Mouse (Mus musculus): ENCODE data around the gene Cdkl4. TPM values are rescaled to one million over a fixed set of nuclear protein-coding genes. Genes with fewer than 3 reads are reported as not detected.

Cdkl4 gene
- total and polyA plus RNA-seq, 2 experiments from 2014 or later = 0.05 TPM; not detected in 1

DNA sequence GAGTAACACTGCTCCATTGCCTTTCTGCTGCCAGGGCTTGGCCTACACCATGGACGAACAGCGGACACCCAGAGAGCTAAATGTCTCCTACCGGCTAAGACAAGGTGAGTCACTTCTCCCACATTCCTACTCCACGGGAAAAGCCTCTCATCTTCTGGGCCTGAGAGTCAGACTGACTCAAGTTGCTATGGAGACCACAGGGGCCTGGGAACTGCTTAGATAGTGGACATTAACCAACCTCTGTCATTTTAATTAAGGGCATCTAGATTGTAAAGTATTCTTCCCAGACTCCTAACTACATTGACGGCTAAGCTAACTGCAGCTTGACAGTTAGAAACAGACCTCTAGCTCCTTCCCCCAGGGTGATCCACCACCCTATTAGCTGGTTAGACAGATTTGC lies 14.8 kb downstream of the Cdkl4 start:
- H3K27ac ChIP-seq (ENCODE audit: low read depth) = no peak overlapping the region
- H3K4me2 ChIP-seq (ENCODE audit: low read depth, low read length) = no peak overlapping the region
- H3K4me3 ChIP-seq (ENCODE audit: low read depth, low read length) = no peak overlapping the region
- H3K4me1 ChIP-seq (ENCODE audit: control insufficient read depth, insufficient read depth) = no peaks in the 10 kb centered on the region
- H3K36me3 ChIP-seq (replicated peaks; ENCODE audit: control insufficient read depth, insufficient read depth, low read length) = no peaks in the 10 kb centered on the region
- no peak overlapping the region for H3K9ac ChIP-seq (replicated peaks; ENCODE audit: low read depth, low read length)
- WGBS = 52% methylated on average over 5 of the region's 5 CpGs
- DNase-seq (ENCODE audit: low spot score) (no peak), ATAC-seq (ENCODE audit: insufficient read depth, low read depth) (no peak)
- TF ChIP-seq EP300 (IDR thresholded peaks at IDR 0.05; ENCODE audit: low read depth) (no peak), CTCF (IDR thresholded peaks at IDR 0.05; ENCODE audit: low read depth) (no peak)
- H3K27me3 ChIP-seq (ENCODE audit: control insufficient read depth, insufficient read depth, low read length) = no peaks in the 10 kb centered on the region
- H3K9me3 ChIP-seq (replicated peaks; ENCODE audit: control insufficient read depth, low read length) = 0 out of 2 replicates have a peak, but pooled peaks cover 5% of the 10 kb centered on the region

DNA sequence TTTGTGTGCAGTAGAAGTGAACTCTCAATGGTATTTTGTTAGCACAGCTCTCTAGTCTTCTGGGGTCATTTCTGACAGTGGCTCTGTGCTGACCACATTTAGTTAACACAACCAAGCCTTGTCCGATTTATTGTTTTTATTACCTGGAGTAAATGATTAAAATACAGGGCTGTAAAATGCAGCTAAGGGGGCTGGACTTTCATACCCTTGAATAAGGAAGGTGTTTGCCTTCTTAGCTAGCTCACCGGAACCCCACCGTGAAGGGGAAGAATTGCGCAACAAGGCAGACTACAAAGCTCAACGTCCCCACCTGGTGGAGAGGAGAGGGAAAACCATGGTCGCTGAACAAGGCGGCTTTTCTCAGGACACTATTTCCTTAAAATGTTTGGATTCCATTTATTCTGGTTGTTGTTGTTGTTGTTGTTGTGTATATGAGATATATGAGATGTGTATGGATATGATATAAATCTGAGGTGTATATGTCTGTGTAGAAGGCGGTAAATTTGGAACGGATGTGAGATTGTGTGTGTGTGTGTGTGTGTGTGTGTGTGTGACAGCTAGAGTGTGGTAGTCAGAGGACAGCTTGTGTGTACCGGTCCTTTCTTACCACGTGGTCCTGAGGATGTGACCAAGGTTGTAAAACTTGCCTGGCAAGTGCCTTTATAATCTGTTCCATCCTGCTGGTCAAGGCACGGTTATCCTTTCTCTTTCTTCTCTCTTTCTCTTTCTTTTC lies 16.8 kb downstream of the Cdkl4 start:
- no peak for ATAC-seq (ENCODE audit: insufficient read depth, low read depth)
- TF ChIP-seq EP300 (IDR thresholded peaks at IDR 0.05; ENCODE audit: low read depth) (no peak), CTCF (IDR thresholded peaks at IDR 0.05; ENCODE audit: low read depth) (peak; percentile 91)
- peak overlapping the region; percentile 48 for H3K4me2 ChIP-seq (ENCODE audit: low read depth, low read length)
- H3K9ac ChIP-seq (replicated peaks; ENCODE audit: low read depth, low read length) = no peak overlapping the region
- no peaks in the 10 kb centered on the region for H3K36me3 ChIP-seq (replicated peaks; ENCODE audit: control insufficient read depth, insufficient read depth, low read length)
- DNase-seq (ENCODE audit: low spot score) = peak; percentile 78
- H3K27ac ChIP-seq (ENCODE audit: low read depth) = no peak overlapping the region
- H3K4me1 ChIP-seq (ENCODE audit: control insufficient read depth, insufficient read depth) = no peaks in the 10 kb centered on the region
- no peaks in the 10 kb centered on the region for H3K9me3 ChIP-seq (replicated peaks; ENCODE audit: control insufficient read depth, low read length)
- 20% methylated on average over 12 of the region's 12 CpGs for WGBS
- no peak overlapping the region for H3K4me3 ChIP-seq (ENCODE audit: low read depth, low read length)
- H3K27me3 ChIP-seq (ENCODE audit: control insufficient read depth, insufficient read depth, low read length) = no peaks in the 10 kb centered on the region

DNA sequence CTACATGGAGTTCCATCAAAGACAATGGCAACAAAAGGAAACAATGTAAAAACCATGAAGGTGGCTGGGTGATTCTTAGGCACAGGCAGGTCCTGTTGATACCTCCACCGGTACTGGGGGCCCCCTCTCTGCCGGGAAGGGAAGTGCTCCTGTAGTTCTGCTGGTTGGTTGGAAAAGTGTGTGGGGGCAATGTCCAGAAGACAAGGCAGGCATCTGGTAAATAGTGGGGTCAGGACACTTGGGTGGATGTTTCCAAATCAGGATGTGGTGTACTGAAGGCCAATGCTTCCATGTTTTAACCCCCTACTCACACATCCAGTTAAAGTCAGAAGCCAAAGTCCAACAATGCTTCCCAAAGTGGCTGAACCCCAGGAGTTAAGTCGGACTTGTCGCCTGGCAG lies 17.9 kb downstream of the Cdkl4 start:
- Histone ChIP-seq H3K4me3 (ENCODE audit: low read depth, low read length) (no peak overlapping the region), H3K27ac (ENCODE audit: low read depth) (no peak overlapping the region), H3K27me3 (ENCODE audit: control insufficient read depth, insufficient read depth, low read length) (no peaks in the 10 kb centered on the region), H3K36me3 (replicated peaks; ENCODE audit: control insufficient read depth, insufficient read depth, low read length) (no peaks in the 10 kb centered on the region), H3K9me3 (replicated peaks; ENCODE audit: control insufficient read depth, low read length) (no peaks in the 10 kb centered on the region), H3K4me1 (ENCODE audit: control insufficient read depth, insufficient read depth) (no peaks in the 10 kb centered on the region), H3K9ac (replicated peaks; ENCODE audit: low read depth, low read length) (no peak overlapping the region), H3K4me2 (ENCODE audit: low read depth, low read length) (no peak overlapping the region)
- TF ChIP-seq EP300 (IDR thresholded peaks at IDR 0.05; ENCODE audit: low read depth) (no peak), CTCF (IDR thresholded peaks at IDR 0.05; ENCODE audit: low read depth) (no peak; the same call in 1 of the 2 replicates)
- no peak for ATAC-seq (ENCODE audit: insufficient read depth, low read depth)
- no peak for DNase-seq (ENCODE audit: low spot score)
- 77% methylated on average over 4 of the region's 4 CpGs for WGBS

DNA sequence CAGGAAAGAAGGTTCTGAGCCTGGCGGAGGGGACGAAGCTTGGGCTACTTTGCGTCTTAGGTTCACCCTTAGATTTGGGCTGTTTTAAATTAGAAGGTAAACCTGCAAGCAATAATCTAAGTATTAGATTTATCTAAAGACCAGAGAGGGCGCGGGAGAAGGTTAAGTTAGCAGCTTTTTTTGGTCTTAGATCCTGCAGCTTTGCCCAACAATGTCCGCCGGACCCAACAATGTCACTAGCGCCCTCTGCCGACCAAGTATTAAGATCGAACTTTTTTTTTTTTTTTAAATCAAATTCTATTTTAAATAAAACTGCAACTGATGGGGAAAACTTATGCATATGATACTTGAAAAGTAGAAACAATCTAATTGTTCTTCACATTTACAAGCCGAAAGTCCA lies 18.6 kb downstream of the Cdkl4 start:
- WGBS = 28% methylated on average over 11 of the region's 11 CpGs

DNA sequence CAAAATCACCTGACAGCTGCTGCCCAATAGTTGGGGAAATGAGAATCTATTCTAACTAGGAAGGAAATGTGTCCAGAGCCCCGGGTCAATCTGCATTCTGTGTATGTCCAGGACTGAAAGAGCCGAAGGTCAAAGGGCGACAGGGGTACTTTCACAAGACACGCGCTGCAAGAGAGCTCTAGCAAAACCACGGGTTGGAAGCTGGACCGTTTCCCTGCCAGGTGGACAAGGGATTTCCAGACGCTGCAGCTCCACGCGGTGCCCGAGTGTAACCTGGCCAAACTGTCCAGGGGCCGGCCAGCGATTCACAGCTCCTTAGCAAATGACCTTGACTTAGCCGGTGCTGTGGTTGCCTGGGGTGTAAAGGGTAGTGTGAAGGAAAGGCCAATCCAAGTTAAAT lies 19.0 kb downstream of the Cdkl4 start:
- Histone ChIP-seq H3K4me2 (ENCODE audit: low read depth, low read length) (no peak overlapping the region), H3K27me3 (ENCODE audit: control insufficient read depth, insufficient read depth, low read length) (no peaks in the 10 kb centered on the region), H3K36me3 (replicated peaks; ENCODE audit: control insufficient read depth, insufficient read depth, low read length) (no peaks in the 10 kb centered on the region), H3K9ac (replicated peaks; ENCODE audit: low read depth, low read length) (no peak overlapping the region), H3K9me3 (replicated peaks; ENCODE audit: control insufficient read depth, low read length) (no peaks in the 10 kb centered on the region), H3K4me3 (ENCODE audit: low read depth, low read length) (no peak overlapping the region), H3K27ac (ENCODE audit: low read depth) (no peak overlapping the region), H3K4me1 (ENCODE audit: control insufficient read depth, insufficient read depth) (no peaks in the 10 kb centered on the region)
- no peak for TF ChIP-seq CTCF (IDR thresholded peaks at IDR 0.05; ENCODE audit: low read depth)
- no peak for TF ChIP-seq EP300 (IDR thresholded peaks at IDR 0.05; ENCODE audit: low read depth)
- 78% methylated on average over 14 of the region's 14 CpGs for WGBS
- ATAC-seq (ENCODE audit: insufficient read depth, low read depth) (no peak), DNase-seq (ENCODE audit: low spot score) (no peak)

More for the DNA sequence above, 18.6 kb downstream of the Cdkl4 start:
- ATAC-seq (ENCODE audit: insufficient read depth, low read depth) (no peak), DNase-seq (ENCODE audit: low spot score) (peak; percentile 50)
- no peak overlapping the region for H3K9ac ChIP-seq (replicated peaks; ENCODE audit: low read depth, low read length)
- H3K4me2 ChIP-seq (ENCODE audit: low read depth, low read length) = no peak overlapping the region
- no peaks in the 10 kb centered on the region for H3K27me3 ChIP-seq (ENCODE audit: control insufficient read depth, insufficient read depth, low read length)
- no peaks in the 10 kb centered on the region for H3K9me3 ChIP-seq (replicated peaks; ENCODE audit: control insufficient read depth, low read length)
- no peak overlapping the region for H3K27ac ChIP-seq (ENCODE audit: low read depth)
- peak; percentile 36; the same call in 1 of the 2 replicates for TF ChIP-seq CTCF (IDR thresholded peaks at IDR 0.05; ENCODE audit: low read depth)
- TF ChIP-seq EP300 (IDR thresholded peaks at IDR 0.05; ENCODE audit: low read depth) = no peak
- H3K4me1 ChIP-seq (ENCODE audit: control insufficient read depth, insufficient read depth) = no peaks in the 10 kb centered on the region
- H3K4me3 ChIP-seq (ENCODE audit: low read depth, low read length) = no peak overlapping the region
- no peaks in the 10 kb centered on the region for H3K36me3 ChIP-seq (replicated peaks; ENCODE audit: control insufficient read depth, insufficient read depth, low read length)

DNA sequence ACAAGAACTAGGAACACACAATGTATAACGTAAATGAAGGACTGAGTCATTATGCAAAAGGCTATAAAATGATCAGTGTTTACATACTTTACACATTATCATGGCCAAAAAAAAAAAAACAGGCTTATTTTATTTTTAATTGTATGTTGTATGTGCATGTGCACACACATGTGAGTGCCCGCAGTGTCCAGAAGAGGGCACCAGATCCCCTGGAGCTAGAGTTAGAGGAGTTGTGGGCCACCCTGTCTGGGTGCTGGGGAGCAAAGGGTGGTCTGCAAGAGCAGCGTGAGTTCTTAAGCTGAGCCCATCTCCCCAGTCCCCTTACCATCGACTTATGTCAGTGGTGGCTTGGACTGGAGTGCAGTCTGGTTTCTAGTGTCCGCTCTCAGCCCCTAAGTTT lies 20.2 kb downstream of the Cdkl4 start:
- Histone ChIP-seq H3K4me3 (ENCODE audit: low read depth, low read length) (no peak overlapping the region), H3K27me3 (ENCODE audit: control insufficient read depth, insufficient read depth, low read length) (no peaks in the 10 kb centered on the region), H3K9me3 (replicated peaks; ENCODE audit: control insufficient read depth, low read length) (no peaks in the 10 kb centered on the region), H3K4me1 (ENCODE audit: control insufficient read depth, insufficient read depth) (no peaks in the 10 kb centered on the region), H3K9ac (replicated peaks; ENCODE audit: low read depth, low read length) (no peak overlapping the region), H3K27ac (ENCODE audit: low read depth) (no peak overlapping the region), H3K4me2 (ENCODE audit: low read depth, low read length) (no peak overlapping the region), H3K36me3 (replicated peaks; ENCODE audit: control insufficient read depth, insufficient read depth, low read length) (no peaks in the 10 kb centered on the region)
- WGBS = 99% methylated on average over 5 of the region's 5 CpGs
- TF ChIP-seq CTCF (IDR thresholded peaks at IDR 0.05; ENCODE audit: low read depth) (peak; percentile 12; the same call in 1 of the 2 replicates), EP300 (IDR thresholded peaks at IDR 0.05; ENCODE audit: low read depth) (no peak)
- DNase-seq (ENCODE audit: low spot score) (no peak), ATAC-seq (ENCODE audit: insufficient read depth, low read depth) (no peak)
